Mouse (Mus musculus) MEL (cell line): ENCODE data around the gene Gm43517.

Experiments
- CTCF ChIP-seq, 3 experiments: IDR thresholded peaks in 2 of 3; conservative IDR thresholded peaks in 1 of 3; 2 replicates each; pipeline ENCODE4 v1.5.1; 2011 to 2012; ENCODE audit warnings: low read length in 3 of 3, low read depth in 2 of 3, mild to moderate bottlenecking in 2 of 3, improper control_type of control experiment in 1 of 3, inconsistent platforms in 1 of 3, mixed read lengths in 1 of 3, moderate library complexity in 1 of 3; ENCODE audit not compliant: control insufficient read depth in 1 of 3, insufficient read depth in 1 of 3, poor library complexity in 1 of 3, severe bottlenecking in 1 of 3
- EP300 ChIP-seq, 2 experiments: IDR thresholded peaks; 2 replicates each; pipeline ENCODE4 v1.6.1; 2011; ENCODE audit warnings: improper control_type of control experiment in 2 of 2, low read length in 2 of 2, low read depth in 1 of 2, mild to moderate bottlenecking in 1 of 2
- HCFC1 ChIP-seq: IDR thresholded peaks from 2 replicates; pipeline ENCODE4 v1.6.1; 2012; ENCODE audit warnings: low read depth, mild to moderate bottlenecking, inconsistent platforms, low read length, improper control_type of control experiment, moderate library complexity
- MXI1 ChIP-seq: IDR thresholded peaks from 2 replicates; pipeline ENCODE4 v1.6.1; 2011; ENCODE audit warnings: mild to moderate bottlenecking, low read depth, low read length, improper control_type of control experiment
- POLR2A ChIP-seq, 2 experiments: IDR thresholded peaks; 2 replicates each; pipeline ENCODE4 v1.6.1; 2011 to 2012; ENCODE audit warnings: low read length in 2 of 2, mild to moderate bottlenecking in 2 of 2, control low read depth in 1 of 2, improper control_type of control experiment in 1 of 2, low read depth in 1 of 2, moderate library complexity in 1 of 2; ENCODE audit not compliant: control insufficient read depth in 1 of 2, insufficient read depth in 1 of 2, poor library complexity in 1 of 2
- POLR2AphosphoS5 ChIP-seq: IDR thresholded peaks from 2 replicates; pipeline ENCODE4 v1.6.1; 2012; ENCODE audit warnings: low read depth, borderline replicate concordance, mild to moderate bottlenecking, inconsistent platforms, low read length, moderate library complexity, mixed read lengths
- ZNF384 ChIP-seq: IDR thresholded peaks from 2 replicates; pipeline ENCODE4 v1.6.1; 2012; ENCODE audit warnings: low read depth, mild to moderate bottlenecking, inconsistent platforms, low read length, improper control_type of control experiment

- TF ChIP-seq EP300 (IDR thresholded peaks at IDR 0.05; ENCODE audit: low read depth in 1 of 2, low read length in 2 of 2) (no peak), CTCF (IDR thresholded peaks at IDR 0.05 in 2 of 3, conservative IDR thresholded peaks at IDR 0.05 in 1 of 3; ENCODE audit: control insufficient read depth in 1 of 3, insufficient read depth in 1 of 3, low read depth in 2 of 3, low read length in 3 of 3, poor library complexity in 1 of 3, severe bottlenecking in 1 of 3) (no peak), MXI1 (no peak), POLR2A (IDR thresholded peaks at IDR 0.05; ENCODE audit: control insufficient read depth in 1 of 2, insufficient read depth in 1 of 2, low read depth in 1 of 2, low read length in 2 of 2, poor library complexity in 1 of 2) (no peak), ZNF384 (no peak), HCFC1 (no peak), POLR2AphosphoS5 (no peak)
Observed at GRCm38 (mm10) chr12:49399611-49400010, 14.6 kb downstream of the Gm43517 start.
